Mouse (Mus musculus) C2C12 (cell line): Measurements from ENCODE around the gene Prr15l.

ENCODE experiments used
- CTCF ChIP-seq: IDR thresholded peaks from one replicate; pipeline ENCODE4 v1.5.1; 2011; ENCODE audit not compliant: control insufficient read depth, insufficient read depth, insufficient read length
- MAX ChIP-seq: IDR thresholded peaks from one replicate; pipeline ENCODE4 v1.6.1; 2011; ENCODE audit warnings: mild to moderate bottlenecking, control low read depth
- MYOD1 ChIP-seq: IDR thresholded peaks from one replicate; pipeline ENCODE4 v1.6.1; 2011; ENCODE audit warnings: low read depth; ENCODE audit not compliant: control insufficient read depth, insufficient read length
- USF1 ChIP-seq: IDR thresholded peaks from one replicate; pipeline ENCODE4 v1.6.1; 2011; ENCODE audit warnings: low read depth, mild to moderate bottlenecking, control low read depth, moderate library complexity

DNA sequence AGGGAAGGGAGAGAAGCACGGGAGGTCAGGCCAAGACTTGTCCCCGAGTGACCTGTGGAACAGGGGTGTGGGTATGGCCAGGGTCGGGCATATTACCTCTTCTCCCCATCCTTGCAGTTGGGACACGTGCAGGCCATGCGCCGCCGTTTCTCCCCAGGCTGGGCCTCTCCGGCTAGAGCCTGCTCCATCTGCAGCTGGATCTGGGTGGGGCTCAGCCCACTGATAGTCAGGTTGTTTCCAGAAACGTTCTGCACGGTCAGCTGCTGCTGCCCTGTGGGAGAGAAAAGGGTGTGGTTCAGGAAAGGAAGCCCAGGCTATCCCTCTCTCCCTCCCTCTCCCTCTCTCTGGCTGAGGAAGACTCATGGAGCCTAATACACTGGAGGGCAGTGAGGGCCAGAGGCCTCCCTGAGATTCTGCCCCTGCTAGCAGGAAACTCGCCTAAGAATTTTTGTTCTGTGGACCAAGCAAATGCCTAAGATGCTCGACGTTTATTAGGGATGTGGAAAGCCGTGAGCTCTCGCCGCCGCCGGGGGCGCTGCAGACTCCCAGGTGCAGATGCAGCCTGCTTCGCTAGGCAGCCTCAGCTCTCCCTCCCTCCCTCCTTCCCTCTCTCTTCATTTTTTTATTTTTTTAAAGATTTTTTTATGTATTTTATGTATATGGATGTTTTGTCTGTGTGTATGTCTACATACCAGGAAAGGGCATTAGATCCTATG, 28.3 kb downstream of the Prr15l start:
- TF ChIP-seq CTCF = peak; percentile 15
- no peak for TF ChIP-seq USF1
- TF ChIP-seq MAX = no peak
- TF ChIP-seq MYOD1 = no peak
